Mouse (Mus musculus): ENCODE results near the gene Qtrt2. TPM values are rescaled to one million over a fixed set of nuclear protein-coding genes. Genes with fewer than 3 reads are reported as not detected.

Qtrt2 gene
- total and polyA plus RNA-seq, 3 experiments: 52.1 to 108 (median 60.0) TPM

DNA sequence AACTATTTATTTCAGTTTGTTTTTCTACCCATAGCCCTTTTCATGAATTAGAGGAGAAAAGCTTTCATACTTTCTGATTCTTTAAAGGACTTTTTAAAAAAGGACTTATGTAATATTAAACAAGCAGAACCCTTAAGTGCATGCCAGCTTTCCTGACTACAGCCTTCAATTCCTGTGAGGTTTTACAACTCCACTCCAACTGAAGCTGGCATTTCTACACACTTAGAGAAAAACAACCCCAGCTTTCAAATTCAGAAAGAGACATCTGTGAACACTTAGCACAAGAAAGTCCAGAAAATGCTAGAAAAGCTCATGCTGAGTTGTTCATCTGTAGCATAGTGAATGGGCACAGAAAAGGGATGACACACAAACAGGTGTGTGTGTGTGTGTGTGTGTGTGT, 56.8 kb downstream of the Qtrt2 start:
- no peaks in the 10 kb centered on the region for H3K4me1 ChIP-seq (ENCODE audit: control insufficient read depth in 1 of 2, insufficient read depth in 2 of 2)
- TF ChIP-seq HCFC1 (IDR thresholded peaks at IDR 0.05; ENCODE audit: low read depth, low read length) (no peak), CHD2 (IDR thresholded peaks at IDR 0.05; ENCODE audit: low read length) (no peak), GABPA (IDR thresholded peaks at IDR 0.05; ENCODE audit: insufficient replicate concordance, low read depth, low read length) (no peak), NELFE (IDR thresholded peaks at IDR 0.05; ENCODE audit: low read depth, low read length) (no peak), UBTF (IDR thresholded peaks at IDR 0.05; ENCODE audit: low read depth, low read length) (no peak), POLR2AphosphoS2 (IDR thresholded peaks at IDR 0.05; ENCODE audit: low read depth, low read length) (no peak), MAFK (IDR thresholded peaks at IDR 0.05; ENCODE audit: insufficient replicate concordance, low read length) (no peak), ZC3H11A (IDR thresholded peaks at IDR 0.05; ENCODE audit: low read depth, low read length) (no peak), USF1 (IDR thresholded peaks at IDR 0.05; ENCODE audit: low read depth, low read length) (no peak), USF2 (conservative IDR thresholded peaks at IDR 0.05; ENCODE audit: low read depth, low read length) (no peak), EP300 (IDR thresholded peaks at IDR 0.05; ENCODE audit: low read length) (no peak), ZNF384 (IDR thresholded peaks at IDR 0.05; ENCODE audit: low read depth, low read length) (no peak), NRF1 (IDR thresholded peaks at IDR 0.05; ENCODE audit: low read depth, low read length) (no peak)
- H3K27ac ChIP-seq (ENCODE audit: insufficient read depth, low read depth): no peak overlapping the region
- H3K9me3 ChIP-seq (replicated peaks; ENCODE audit: low read length): no peaks in the 10 kb centered on the region
- dilution Hi-C loops (cut with MboI; ENCODE audit: extremely low pct_ligation_motif_present, extremely low pct_unique_long_range_greater_than_20kb, low sequenced_read_pairs): no loop called here
- in situ Hi-C loops (cut with MboI; ENCODE audit: low pct_ligation_motif_present, low pct_unique_long_range_greater_than_20kb, low sequenced_read_pairs): loop anchor here (5.0 kb wide), 1 partner anchor 187 kb away; no protein-coding TSS in a partner anchor
- no peak for DNase-seq (ENCODE audit: extremely low read depth)
- no peak overlapping the region for H3K4me2 ChIP-seq (ENCODE audit: insufficient read depth, low read depth, poor library complexity, severe bottlenecking)
- H3K9ac ChIP-seq (ENCODE audit: insufficient read depth, low read depth): no peak overlapping the region
- H3K4me3 ChIP-seq (replicated peaks in 1 of 3; ENCODE audit: low read depth in 2 of 3, low read length in 2 of 3, poor library complexity in 1 of 3): no peak overlapping the region
- H3K79me2 ChIP-seq (replicated peaks; ENCODE audit: control insufficient read depth, extremely low read depth, insufficient read depth, poor library complexity, severe bottlenecking): peaks cover under 1% of the 10 kb centered on the region; the same call in 1 of the 2 replicates
- H3K36me3 ChIP-seq (replicated peaks in 1 of 2; ENCODE audit: control insufficient read depth in 1 of 2, insufficient read depth in 1 of 2, low read length in 1 of 2): peaks cover 53 to 77% of the 10 kb centered on the region in 2 experiments
- no peaks in the 10 kb centered on the region for H3K27me3 ChIP-seq (replicated peaks)

DNA sequence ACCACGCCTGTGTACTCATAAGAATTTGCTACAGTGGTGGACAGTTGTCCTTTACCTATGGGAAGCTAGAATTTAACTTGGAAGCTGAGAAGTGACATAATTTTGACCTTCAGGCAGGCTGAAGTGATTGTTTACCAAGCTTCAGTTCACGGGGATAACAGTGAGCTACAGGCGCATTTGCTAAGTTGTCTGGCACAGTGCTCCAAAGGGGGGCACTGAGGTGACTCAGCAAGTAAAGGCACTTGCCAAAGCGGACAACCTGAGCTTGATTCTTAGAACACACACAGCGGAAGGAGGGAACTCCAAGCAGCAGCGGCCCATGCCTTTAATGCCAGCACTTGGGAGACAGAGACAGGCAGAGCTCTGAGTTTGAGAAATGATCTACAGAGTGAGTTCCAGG, 66.0 kb downstream of the Qtrt2 start:
- Histone ChIP-seq H3K27me3 (replicated peaks) (no peaks in the 10 kb centered on the region), H3K9me3 (replicated peaks; ENCODE audit: low read length) (no peaks in the 10 kb centered on the region), H3K27ac (ENCODE audit: insufficient read depth, low read depth) (no peak overlapping the region), H3K4me2 (ENCODE audit: insufficient read depth, low read depth, poor library complexity, severe bottlenecking) (no peak overlapping the region), H3K4me3 (replicated peaks in 1 of 3; ENCODE audit: low read depth in 2 of 3, low read length in 2 of 3, poor library complexity in 1 of 3) (no peak overlapping the region), H3K4me1 (ENCODE audit: control insufficient read depth in 1 of 2, insufficient read depth in 2 of 2) (no peaks in the 10 kb centered on the region), H3K9ac (ENCODE audit: insufficient read depth, low read depth) (no peak overlapping the region), H3K79me2 (replicated peaks; ENCODE audit: control insufficient read depth, extremely low read depth, insufficient read depth, poor library complexity, severe bottlenecking) (no peaks in the 10 kb centered on the region), H3K36me3 (replicated peaks in 1 of 2; ENCODE audit: control insufficient read depth in 1 of 2, insufficient read depth in 1 of 2, low read length in 1 of 2) (peaks cover 27 to 47% of the 10 kb centered on the region in 2 experiments)
- in situ Hi-C loops (cut with MboI; ENCODE audit: low pct_ligation_motif_present, low pct_unique_long_range_greater_than_20kb, low sequenced_read_pairs): no loop called here
- TF ChIP-seq MAZ (IDR thresholded peaks at IDR 0.05; ENCODE audit: low read depth, low read length) (no peak), ZNF384 (IDR thresholded peaks at IDR 0.05; ENCODE audit: low read depth, low read length) (no peak)
- dilution Hi-C loops (cut with MboI; ENCODE audit: extremely low pct_ligation_motif_present, extremely low pct_unique_long_range_greater_than_20kb, low sequenced_read_pairs): no loop called here
- no peak for DNase-seq (ENCODE audit: extremely low read depth)
